Mouse (Mus musculus): Measurements from ENCODE around the gene Sstr3.

- TF ChIP-seq GATA1 (IDR thresholded peaks at IDR 0.05; ENCODE audit: borderline replicate concordance, low read length) (no peak), FLI1 (IDR thresholded peaks at IDR 0.05; ENCODE audit: low read length) (no peak)
Measured at GRCm38 (mm10) chr15:78542098-78542766, 2.3 kb downstream of the Sstr3 start.

Data from megakaryocyte, embryonic 14.5 days (primary cell).